Mouse (Mus musculus): ENCODE measurements around the gene Dpp10. TPM values are rescaled to one million over a fixed set of nuclear protein-coding genes. Genes with fewer than 3 reads are reported as not detected.

Gene Dpp10
- polyA plus RNA-seq, 1 experiment: not detected

- no peaks in the 10 kb centered on the region for H3K4me1 ChIP-seq (ENCODE audit: control insufficient read depth)
These were observed 502.9 kb downstream of the Dpp10 start for GRCm38 (mm10) chr1:123542496-123542895.

GRCm38 (mm10) chr1:123467729-123468128, 577.6 kb downstream of the Dpp10 start:
- Histone ChIP-seq H3K9me3 (ENCODE audit: control insufficient read depth, low read length) (no peaks in the 10 kb centered on the region), H3K4me3 (replicated peaks) (no peak overlapping the region), H3K4me1 (ENCODE audit: control insufficient read depth) (no peaks in the 10 kb centered on the region), H3K36me3 (ENCODE audit: control insufficient read depth) (no peaks in the 10 kb centered on the region), H3K27me3 (ENCODE audit: control insufficient read depth) (no peaks in the 10 kb centered on the region)
- no peak for TF ChIP-seq GATA1 (IDR thresholded peaks at IDR 0.05; ENCODE audit: low read length)
- TF ChIP-seq TAL1 (IDR thresholded peaks at IDR 0.05; ENCODE audit: low read length): no peak

More at GRCm38 (mm10) chr1:123542496-123542895, 502.9 kb downstream of the Dpp10 start:
- no peaks in the 10 kb centered on the region for H3K9me3 ChIP-seq (ENCODE audit: control insufficient read depth, low read length)
- TF ChIP-seq GATA1 (IDR thresholded peaks at IDR 0.05; ENCODE audit: low read length): no peak
- H3K36me3 ChIP-seq (ENCODE audit: control insufficient read depth): no peaks in the 10 kb centered on the region
- no peaks in the 10 kb centered on the region for H3K27me3 ChIP-seq (ENCODE audit: control insufficient read depth)
- no peak overlapping the region for H3K4me3 ChIP-seq (replicated peaks)

- H3K4me3 ChIP-seq (replicated peaks): no peak overlapping the region
- H3K4me1 ChIP-seq (ENCODE audit: control insufficient read depth): no peaks in the 10 kb centered on the region
- no peaks in the 10 kb centered on the region for H3K36me3 ChIP-seq (ENCODE audit: control insufficient read depth)
- no peak for TF ChIP-seq TAL1 (IDR thresholded peaks at IDR 0.05; ENCODE audit: low read length)
- no peak for TF ChIP-seq GATA1 (IDR thresholded peaks at IDR 0.05; ENCODE audit: low read length)
- H3K9me3 ChIP-seq (ENCODE audit: control insufficient read depth, low read length): no peaks in the 10 kb centered on the region; the same call in 1 of the 2 replicates
- H3K27me3 ChIP-seq (ENCODE audit: control insufficient read depth): no peaks in the 10 kb centered on the region
These were observed 631.2 kb downstream of the Dpp10 start for GRCm38 (mm10) chr1:123414163-123414562.

GRCm38 (mm10) chr1:123351300-123351699, 694.1 kb downstream of the Dpp10 start:
- Histone ChIP-seq H3K36me3 (ENCODE audit: control insufficient read depth) (no peaks in the 10 kb centered on the region), H3K4me3 (replicated peaks) (no peak overlapping the region), H3K4me1 (ENCODE audit: control insufficient read depth) (no peaks in the 10 kb centered on the region), H3K27me3 (ENCODE audit: control insufficient read depth) (no peaks in the 10 kb centered on the region), H3K9me3 (ENCODE audit: control insufficient read depth, low read length) (no peaks in the 10 kb centered on the region)
- TF ChIP-seq GATA1 (IDR thresholded peaks at IDR 0.05; ENCODE audit: low read length) (no peak), TAL1 (IDR thresholded peaks at IDR 0.05; ENCODE audit: low read length) (no peak)

- Histone ChIP-seq H3K27me3 (ENCODE audit: control insufficient read depth) (no peaks in the 10 kb centered on the region), H3K4me1 (ENCODE audit: control insufficient read depth) (no peaks in the 10 kb centered on the region), H3K36me3 (ENCODE audit: control insufficient read depth) (no peaks in the 10 kb centered on the region), H3K4me3 (replicated peaks) (no peak overlapping the region), H3K9me3 (ENCODE audit: control insufficient read depth, low read length) (no peaks in the 10 kb centered on the region)
- TF ChIP-seq GATA1 (IDR thresholded peaks at IDR 0.05; ENCODE audit: low read length): no peak
- no peak for TF ChIP-seq TAL1 (IDR thresholded peaks at IDR 0.05; ENCODE audit: low read length)
These were observed 707.5 kb downstream of the Dpp10 start for GRCm38 (mm10) chr1:123337877-123338276.

- no peaks in the 10 kb centered on the region for H3K4me1 ChIP-seq (ENCODE audit: control insufficient read depth)
- TF ChIP-seq GATA1 (IDR thresholded peaks at IDR 0.05; ENCODE audit: low read length) (no peak), TAL1 (IDR thresholded peaks at IDR 0.05; ENCODE audit: low read length) (no peak)
- H3K4me3 ChIP-seq (replicated peaks): no peak overlapping the region
- H3K27me3 ChIP-seq (ENCODE audit: control insufficient read depth): no peaks in the 10 kb centered on the region
- H3K36me3 ChIP-seq (ENCODE audit: control insufficient read depth): no peaks in the 10 kb centered on the region
- 0 out of 2 replicates have a peak, but pooled peaks cover 2% of the 10 kb centered on the region for H3K9me3 ChIP-seq (ENCODE audit: control insufficient read depth, low read length)
These were observed 728.5 kb downstream of the Dpp10 start for GRCm38 (mm10) chr1:123316886-123317285.

Data from erythroblast, embryonic 14.5 days (primary cell).